Mouse (Mus musculus) right cerebral cortex, postnatal 10 days (tissue): ENCODE measurements at regions not wholly inside any gene's neighbourhood (a gene's known extent, or its start where the extent isn't known, plus 50 kb on each side); places are given as distances from the start of the nearest gene placed in this dataset.
"Not testable (repeated sequence)": the region's sequence is repeated elsewhere in the genome, so short reads cannot be mapped to it uniquely, and the experiment has no call there.

Experiments used
- DNase-seq, 2 experiments: peaks; one replicate each; pipeline ENCODE4 v3.0.0; 2021; ENCODE audit warnings: low spot score in 2 of 2

DNA sequence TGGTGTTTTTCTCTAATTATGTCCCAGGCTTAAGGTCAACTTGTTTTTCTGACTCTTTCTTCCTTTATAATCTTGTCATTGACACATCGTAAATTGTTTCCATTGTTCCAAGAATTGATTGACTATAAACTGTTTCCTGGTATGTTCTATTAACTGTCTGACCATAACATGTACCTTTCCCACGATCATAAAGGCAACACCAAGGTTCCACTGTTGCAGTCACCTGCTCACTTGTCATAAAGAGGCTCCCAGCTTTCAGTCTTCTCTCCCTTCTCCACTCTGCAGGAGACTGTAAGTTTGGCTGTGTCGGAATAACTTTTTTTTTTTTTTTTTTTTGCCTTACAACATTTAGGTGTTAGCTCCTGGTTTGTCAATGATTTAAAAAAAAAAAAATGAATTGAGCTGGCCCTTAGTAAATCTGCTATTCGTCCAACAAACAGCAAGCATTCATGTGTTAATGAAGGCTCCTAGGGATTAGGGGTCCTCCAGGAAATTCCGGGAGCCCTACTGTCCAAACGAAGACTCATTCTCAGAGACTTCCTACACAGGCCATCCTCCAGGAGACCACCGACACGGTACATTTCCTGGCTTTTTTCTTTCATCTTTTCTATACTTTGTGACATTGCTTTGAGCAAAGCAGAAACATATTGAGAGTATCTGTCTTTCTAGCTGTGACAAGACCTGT lies 122.2 kb upstream of the Trim24 start:
- DNase-seq = no peak

DNA sequence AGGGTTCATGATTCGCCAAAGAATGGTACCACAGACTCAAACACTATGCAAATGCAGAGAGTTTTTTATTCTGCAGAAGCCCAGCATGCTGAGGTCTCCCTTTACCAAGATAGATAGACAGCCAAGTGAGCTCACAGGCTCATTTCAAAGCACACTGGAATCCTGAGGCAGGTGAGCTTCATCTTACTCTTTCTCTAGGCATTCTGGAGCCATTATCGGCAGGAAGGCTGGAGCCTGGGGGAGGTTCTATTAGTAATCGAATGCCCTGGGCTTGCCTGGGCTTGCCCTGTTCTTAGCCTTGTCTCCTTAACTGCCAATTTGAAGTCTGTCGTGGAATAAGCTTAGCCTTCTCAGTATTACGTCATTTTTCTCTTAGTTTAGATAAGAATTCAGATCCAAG lies 121.6 kb upstream of the Trim24 start:
- DNase-seq = no peak

- no peak for DNase-seq
Observed at GRCm38 (mm10) chr6:37750271-37750670, 120.3 kb upstream of the Trim24 start.

DNA sequence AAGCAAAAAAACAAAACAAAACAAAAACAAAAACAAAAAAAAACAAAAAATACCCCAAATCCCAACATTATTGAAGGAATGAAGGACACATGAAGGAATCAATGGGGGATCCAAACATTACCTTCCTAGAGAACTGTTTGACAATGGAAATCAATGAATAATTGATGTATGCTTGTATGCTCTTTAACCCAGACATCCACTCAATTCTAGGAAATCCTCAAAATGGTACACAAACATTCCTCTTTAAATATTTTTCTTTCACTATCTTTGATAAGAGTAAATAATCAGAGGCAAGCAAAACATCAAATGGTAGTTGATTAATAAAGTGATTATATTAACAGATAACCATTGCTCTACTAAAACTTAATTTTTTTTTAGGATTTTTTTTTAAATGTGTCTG lies 118.9 kb upstream of the Trim24 start:
- DNase-seq = no peak

- DNase-seq = not testable (repeated sequence)
Observed at GRCm38 (mm10) chr6:37761003-37761402, 109.6 kb upstream of the Trim24 start.

GRCm38 (mm10) chr6:37763036-37763435 lies 107.6 kb upstream of the Trim24 start:
- DNase-seq = no peak

DNA sequence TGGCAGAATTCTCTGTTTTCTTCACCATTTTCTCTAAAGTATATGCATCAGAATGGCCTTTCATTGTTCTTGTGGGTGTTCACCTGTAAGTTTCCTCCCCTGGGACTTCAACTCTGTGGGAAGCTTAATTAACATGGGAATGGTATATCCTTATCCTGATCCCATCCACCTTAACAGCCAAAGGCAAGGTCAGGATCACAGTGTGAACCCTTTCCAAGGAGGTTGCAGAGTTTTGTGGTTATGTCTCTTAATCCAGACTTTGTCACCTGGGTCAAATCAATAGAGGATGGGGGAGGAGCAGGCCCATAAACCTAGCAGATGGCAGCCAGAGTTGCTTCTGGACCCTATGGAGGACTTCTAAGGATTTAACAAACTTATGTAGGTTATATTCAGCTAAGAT lies 102.9 kb upstream of the Trim24 start:
- DNase-seq = no peak

- no peak for DNase-seq
Observed at GRCm38 (mm10) chr6:37773294-37773693, 97.3 kb upstream of the Trim24 start.

DNA sequence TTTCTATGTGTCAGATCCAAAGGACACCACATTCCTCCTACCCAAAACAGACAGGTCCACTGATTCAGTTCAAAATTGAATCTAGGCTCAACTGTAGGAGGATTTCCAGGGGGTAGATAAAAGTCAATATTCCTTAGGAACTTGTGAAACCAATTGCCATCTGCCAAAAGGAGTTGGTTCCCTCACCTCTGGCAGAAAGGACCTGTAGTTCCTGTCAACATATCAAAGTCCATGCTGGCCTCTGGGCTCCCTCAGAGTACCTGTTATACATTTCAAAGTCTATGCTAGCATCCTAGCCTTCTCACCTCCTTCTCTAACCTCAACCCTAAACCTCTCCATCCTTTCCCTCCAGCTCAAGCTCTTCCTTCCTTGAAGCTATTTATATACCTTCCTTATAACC lies 95.5 kb upstream of the Trim24 start:
- DNase-seq = no peak

DNA sequence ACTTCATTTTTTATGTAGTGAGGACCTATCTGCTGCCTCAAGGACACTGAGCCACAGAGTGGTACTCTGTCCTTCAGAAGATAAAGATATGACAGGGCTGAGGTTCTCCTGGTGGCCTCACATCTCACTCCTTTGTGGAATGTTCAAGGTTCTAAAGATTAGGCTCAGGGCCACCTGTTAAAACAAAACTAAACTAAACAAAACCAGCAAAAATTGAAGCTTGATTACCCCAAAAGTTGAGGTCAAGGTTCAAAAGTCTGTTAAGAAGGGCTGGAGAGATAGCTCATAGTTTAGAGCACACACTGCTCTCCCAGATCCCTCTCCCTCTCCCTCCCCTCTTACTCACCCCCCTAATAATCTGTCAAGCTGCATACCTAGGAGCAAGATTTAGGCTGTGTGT lies 90.7 kb upstream of the Trim24 start:
- DNase-seq = no peak

GRCm38 (mm10) chr6:37781894-37782293 lies 88.7 kb upstream of the Trim24 start:
- no peak for DNase-seq

DNA sequence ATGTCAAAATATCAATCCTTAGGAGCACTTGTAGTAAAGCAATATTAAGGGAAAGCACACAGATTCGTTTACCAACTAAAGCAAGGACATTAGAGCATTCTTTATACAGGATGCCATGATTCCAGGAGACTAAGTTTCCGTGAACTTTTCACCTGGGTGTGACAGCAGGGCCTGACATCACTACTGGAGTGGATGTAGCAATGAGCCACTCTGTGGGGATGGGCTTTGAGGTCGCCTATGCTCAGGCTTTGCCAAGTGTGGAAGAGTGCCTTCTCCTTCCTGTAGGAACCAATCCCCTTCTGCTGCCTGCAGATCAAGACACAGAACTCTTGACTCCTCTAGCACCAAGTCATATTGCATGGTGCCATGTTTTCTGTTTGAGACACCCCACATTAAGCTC lies 85.3 kb upstream of the Trim24 start:
- not testable (repeated sequence) for DNase-seq

DNA sequence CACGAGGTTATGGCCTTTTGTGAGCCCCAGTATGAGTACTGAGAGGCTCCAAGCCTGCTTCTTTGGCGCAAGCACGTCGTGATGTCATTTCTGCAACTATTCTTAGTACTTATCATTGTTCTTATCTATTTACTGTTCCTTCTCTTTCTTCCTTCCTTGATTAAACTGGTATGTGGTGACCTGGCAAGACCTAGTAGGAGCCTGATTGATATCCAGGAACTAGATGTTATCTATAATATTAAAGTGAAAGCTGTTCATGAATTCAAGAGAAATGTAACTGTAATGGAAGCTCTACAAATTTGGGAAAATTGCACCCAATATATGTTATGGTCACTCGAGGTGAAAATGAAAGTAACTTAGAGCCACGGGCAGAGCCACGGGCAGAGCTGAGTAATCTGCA lies 84.9 kb upstream of the Trim24 start:
- DNase-seq = no peak

DNA sequence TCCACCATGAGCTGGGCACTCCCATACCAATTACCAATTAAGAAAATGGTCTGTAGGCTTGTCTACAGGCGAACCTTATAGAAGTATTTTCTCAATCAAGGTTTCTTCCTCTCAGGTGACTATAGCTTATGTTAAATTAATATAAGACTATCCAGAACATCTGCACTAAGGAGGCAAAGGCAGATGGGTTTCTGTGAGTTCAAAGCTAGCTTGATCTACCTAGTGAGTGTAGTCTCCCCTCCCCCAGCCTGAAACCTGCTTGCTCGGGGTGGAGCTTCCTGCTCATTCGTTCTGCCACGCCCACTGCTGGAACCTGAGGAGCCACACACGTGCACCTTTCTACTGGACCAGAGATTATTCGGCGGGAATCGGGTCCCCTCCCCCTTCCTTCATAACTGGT lies 82.8 kb upstream of the Trim24 start:
- not testable (repeated sequence) for DNase-seq

GRCm38 (mm10) chr6:37790878-37791277 lies 79.7 kb upstream of the Trim24 start:
- DNase-seq = no peak

- DNase-seq = no peak
Observed at GRCm38 (mm10) chr6:37794211-37794610, 76.4 kb upstream of the Trim24 start.

GRCm38 (mm10) chr6:37795001-37795400 lies 75.6 kb upstream of the Trim24 start:
- no peak for DNase-seq

GRCm38 (mm10) chr6:37803231-37803630 lies 67.4 kb upstream of the Trim24 start:
- no peak for DNase-seq

DNA sequence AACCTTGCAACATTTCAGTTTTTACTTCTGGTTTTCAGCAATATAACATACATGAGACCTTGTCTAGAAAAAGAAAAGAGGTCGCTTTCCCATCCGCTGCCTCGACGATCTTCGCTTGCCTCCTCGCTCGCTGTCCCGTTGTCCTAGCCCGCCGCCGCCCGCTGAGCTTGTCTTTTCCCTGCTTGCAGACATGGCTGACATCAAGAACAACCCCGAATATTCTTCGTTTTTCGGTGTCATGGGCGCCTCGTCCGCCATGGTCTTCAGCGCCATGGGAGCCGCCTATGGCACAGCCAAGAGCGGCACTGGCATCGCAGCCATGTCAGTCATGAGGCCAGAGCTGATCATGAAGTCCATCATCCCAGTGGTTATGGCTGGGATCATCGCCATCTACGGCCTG lies 64.7 kb upstream of the Trim24 start:
- DNase-seq = not testable (repeated sequence)

DNA sequence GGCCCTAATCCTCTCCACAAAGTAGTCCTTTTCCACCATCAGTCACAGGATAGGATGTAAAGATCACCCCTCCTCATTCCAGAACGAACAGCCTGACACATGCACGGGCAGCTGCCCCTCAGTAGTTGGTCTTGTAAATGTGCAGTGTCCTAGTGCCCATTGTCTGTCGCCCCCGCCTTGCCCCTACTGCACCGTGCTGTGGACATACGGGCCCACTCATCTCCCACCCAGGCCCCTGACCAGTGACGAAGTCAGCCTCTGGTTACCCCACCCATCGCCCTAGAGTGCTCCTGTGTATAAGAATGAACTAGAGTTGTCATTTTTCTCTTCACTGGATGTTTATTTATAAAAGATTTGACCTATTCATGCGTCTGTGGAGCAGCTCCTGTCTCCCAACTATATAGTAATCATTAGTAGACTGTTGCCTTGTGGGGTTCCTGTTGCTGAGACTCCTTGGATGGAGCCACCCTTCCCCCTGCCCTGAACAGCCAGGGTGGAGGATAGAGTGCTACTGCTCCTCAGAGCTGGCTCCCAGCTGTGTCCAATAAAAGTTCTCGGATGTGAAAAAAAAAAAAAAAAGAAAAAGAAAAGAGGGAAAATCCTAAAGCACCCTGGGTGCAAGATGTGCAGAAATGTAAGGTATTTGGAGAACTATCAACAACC lies 64.0 kb upstream of the Trim24 start:
- not testable (repeated sequence) for DNase-seq

GRCm38 (mm10) chr6:37815218-37815617 lies 55.4 kb upstream of the Trim24 start:
- not testable (repeated sequence) for DNase-seq
